Mouse (Mus musculus) limb, embryonic 15.5 days (tissue): Measurements from ENCODE around the gene Eng. TPM values are rescaled to one million over a fixed set of nuclear protein-coding genes. Genes with fewer than 3 reads are reported as not detected.

ENCODE experiments used
- ATAC-seq: fragments of 200-750 bp; cut with Nextera tagmentation; 2 replicates; pipeline ENCODE4 v1.8.0; 2017; ENCODE audit warnings: low read depth, moderate TSS enrichment; ENCODE audit not compliant: insufficient number of reproducible peaks, low FRiP score, low TSS enrichment
- H3K27ac ChIP-seq: fragments of 300-500 bp; sonication (generic); 2 replicates; pipeline ENCODE4 v1.5.1; 2015; ENCODE audit warnings: moderate library complexity, mild to moderate bottlenecking, inconsistent platforms
- H3K27me3 ChIP-seq: fragments of 300-500 bp; sonication (generic); 2 replicates; pipeline ENCODE4 v1.6.1; 2015; ENCODE audit warnings: inconsistent platforms
- H3K36me3 ChIP-seq: fragments of 300-500 bp; sonication (generic); 2 replicates; pipeline ENCODE4 v1.6.1; 2015; ENCODE audit warnings: inconsistent platforms
- H3K4me1 ChIP-seq: fragments of 300-500 bp; sonication (generic); 2 replicates; pipeline ENCODE4 v1.6.1; 2015; ENCODE audit warnings: inconsistent platforms
- H3K4me2 ChIP-seq: fragments of 300-500 bp; sonication (generic); 2 replicates; pipeline ENCODE4 v1.6.1; 2015; ENCODE audit warnings: mild to moderate bottlenecking, inconsistent platforms
- H3K4me3 ChIP-seq: fragments of 300-500 bp; sonication (generic); 2 replicates; pipeline ENCODE4 v1.5.1; 2015; ENCODE audit warnings: mild to moderate bottlenecking, inconsistent platforms
- H3K9ac ChIP-seq: fragments of 300-500 bp; sonication (generic); 2 replicates; pipeline ENCODE4 v1.6.1; 2015; ENCODE audit warnings: inconsistent platforms
- H3K9me3 ChIP-seq: fragments of 300-500 bp; sonication (generic); 2 replicates; pipeline ENCODE4 v1.6.1; 2016; ENCODE audit warnings: inconsistent platforms
- WGBS: fragments of 180-500 bp; shearing (Covaris S2); methylation state at CpG from one replicate; pipeline ENCODE4 v1.1.7; 2015; 5-methylcytosine and 5-hydroxymethylcytosine counted together
- polyA plus RNA-seq: library from polyadenylated mRNA; unstranded; fragments of >200 nt; fragmentation: Nextera tagmentation; extraction: Ambion mirVana; gene quantifications from 2 replicates; pipeline ENCODE4 v1.2.1, GENCODE M21; 2015

The Eng gene
- polyA plus RNA-seq, 1 experiment from 2014 or later: 64.6 TPM

DNA sequence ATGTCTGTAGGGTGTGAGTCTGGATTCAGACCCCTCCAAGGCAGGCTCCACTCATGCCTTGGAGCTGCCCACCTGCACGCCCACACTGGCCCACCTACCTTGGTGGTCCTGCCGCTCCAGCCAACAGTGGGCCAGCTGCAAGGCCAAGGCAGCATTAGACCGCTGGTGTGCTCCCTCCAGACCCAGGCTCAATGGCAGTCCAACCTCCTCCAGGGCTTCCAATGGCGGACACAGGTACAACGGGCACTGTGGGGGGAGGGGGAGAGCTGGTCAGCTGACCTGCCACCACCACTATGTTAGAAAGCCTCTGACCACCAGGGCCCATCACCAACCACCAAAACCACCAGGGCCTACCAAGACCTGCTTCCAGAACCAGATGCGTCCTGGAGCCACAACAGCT is 40.2 kb downstream of the Eng start:
- Histone ChIP-seq H3K9me3 (no peaks in the 10 kb centered on the region), H3K27ac (no peak overlapping the region), H3K4me2 (no peak overlapping the region), H3K4me1 (peaks cover 20% of the 10 kb centered on the region), H3K4me3 (no peak overlapping the region), H3K9ac (no peak overlapping the region), H3K36me3 (peaks cover 63% of the 10 kb centered on the region), H3K27me3 (no peaks in the 10 kb centered on the region)
- 83% methylated on average over 6 of the region's 6 CpGs for WGBS
- ATAC-seq: no peak

DNA sequence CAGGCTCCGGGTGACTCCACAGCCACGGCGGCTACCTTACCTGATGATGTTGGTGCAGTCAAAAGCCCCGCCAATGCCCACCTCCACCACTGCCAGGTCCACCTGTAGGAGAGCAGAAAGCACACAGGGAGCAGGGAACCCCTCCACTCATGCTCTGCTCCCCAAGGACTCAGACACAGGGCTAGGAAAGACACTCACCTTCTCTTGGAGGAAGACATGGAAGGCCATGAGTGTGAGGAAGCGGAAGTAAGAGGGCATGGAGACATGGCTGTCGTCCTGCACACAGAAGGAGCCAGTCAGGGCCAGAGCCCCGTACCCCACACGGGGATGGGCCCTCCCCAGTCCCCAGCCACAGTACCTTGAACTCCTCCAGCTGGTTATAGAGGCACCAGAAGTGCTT is 41.2 kb downstream of the Eng start:
- 94% methylated on average over 8 of the region's 8 CpGs for WGBS
- peaks cover 22% of the 10 kb centered on the region for H3K4me1 ChIP-seq
- no peaks in the 10 kb centered on the region for H3K9me3 ChIP-seq
- H3K36me3 ChIP-seq: peaks cover 56% of the 10 kb centered on the region
- no peak overlapping the region for H3K4me2 ChIP-seq
- H3K27me3 ChIP-seq: no peaks in the 10 kb centered on the region
- H3K27ac ChIP-seq: no peak overlapping the region
- no peak overlapping the region for H3K9ac ChIP-seq
- ATAC-seq: no peak
- H3K4me3 ChIP-seq: no peak overlapping the region

DNA sequence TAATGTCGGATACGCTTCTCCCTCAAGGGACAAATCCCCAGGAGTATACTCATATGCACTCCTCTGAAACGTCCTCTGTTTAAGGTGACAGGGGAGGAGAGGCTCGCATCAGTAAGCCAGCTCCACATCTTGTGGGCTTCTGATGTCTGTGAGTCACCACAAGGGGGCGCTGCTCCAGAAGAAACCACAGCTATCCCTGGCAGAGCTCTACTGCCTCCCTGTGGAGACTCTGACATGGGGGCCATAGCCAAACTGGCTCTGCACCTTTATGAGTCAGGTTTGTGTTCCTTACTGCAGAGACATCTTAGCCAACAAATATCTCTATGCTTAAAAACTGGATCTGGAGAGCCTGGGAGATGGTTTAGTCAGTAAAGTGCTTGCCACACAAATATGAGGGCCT is 43.0 kb downstream of the Eng start:
- Histone ChIP-seq H3K27ac (no peak overlapping the region), H3K9ac (no peak overlapping the region), H3K4me3 (no peak overlapping the region), H3K36me3 (peaks cover 38% of the 10 kb centered on the region), H3K9me3 (no peaks in the 10 kb centered on the region), H3K4me1 (peaks cover 32% of the 10 kb centered on the region), H3K4me2 (no peak overlapping the region), H3K27me3 (no peaks in the 10 kb centered on the region)
- no peak for ATAC-seq
- WGBS: 16% methylated on average over 5 of the region's 5 CpGs

DNA sequence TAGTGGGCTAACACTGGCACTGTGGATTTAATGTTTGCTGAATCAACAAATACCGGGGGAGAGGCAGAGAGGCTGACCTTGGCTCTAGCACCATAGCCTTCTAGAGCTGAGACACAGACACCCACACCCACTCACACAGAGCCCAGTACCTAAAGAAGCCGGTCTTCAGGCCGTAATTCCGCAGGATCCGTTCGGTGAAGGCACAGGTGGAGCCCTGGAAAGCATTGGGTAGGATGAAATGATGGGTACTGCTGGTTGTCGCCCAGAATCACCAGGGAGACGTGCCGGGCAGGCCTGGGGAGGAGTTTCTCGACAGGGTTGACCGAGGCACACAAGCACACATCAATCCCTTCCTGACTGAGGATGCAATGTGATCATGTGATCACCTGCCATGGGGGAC is 44.6 kb downstream of the Eng start:
- H3K27me3 ChIP-seq: no peaks in the 10 kb centered on the region
- no peak for ATAC-seq
- H3K4me2 ChIP-seq: no peak overlapping the region
- H3K36me3 ChIP-seq: peaks cover 22% of the 10 kb centered on the region
- WGBS: 83% methylated on average over 11 of the region's 11 CpGs
- H3K4me3 ChIP-seq: no peak overlapping the region
- H3K27ac ChIP-seq: no peak overlapping the region
- no peak overlapping the region for H3K9ac ChIP-seq
- H3K4me1 ChIP-seq: peaks cover 34% of the 10 kb centered on the region
- no peaks in the 10 kb centered on the region for H3K9me3 ChIP-seq

DNA sequence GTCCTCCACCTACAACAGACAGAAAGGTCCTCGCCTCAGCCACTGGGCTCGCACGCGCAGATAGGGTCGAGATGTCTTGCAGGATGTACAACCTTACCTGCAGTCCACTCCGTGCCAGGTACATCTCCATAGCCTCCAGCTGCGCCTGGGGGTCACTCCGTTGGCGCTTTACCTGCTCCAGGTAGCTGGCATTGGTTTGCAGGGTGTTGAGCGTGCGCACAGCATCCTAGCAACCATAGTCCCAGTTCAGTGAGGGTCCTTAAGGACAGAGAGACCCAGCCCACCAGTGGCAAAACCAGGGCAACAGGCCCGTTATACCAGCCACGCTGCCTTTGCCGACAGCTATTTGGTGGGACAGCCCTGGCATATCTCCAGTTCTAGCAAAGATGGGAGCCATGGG is 46.1 kb downstream of the Eng start:
- WGBS: 92% methylated on average over 14 of the region's 14 CpGs
- H3K27ac ChIP-seq: no peak overlapping the region
- H3K36me3 ChIP-seq: peaks cover 7% of the 10 kb centered on the region
- no peaks in the 10 kb centered on the region for H3K9me3 ChIP-seq
- H3K27me3 ChIP-seq: no peaks in the 10 kb centered on the region
- peaks cover 32% of the 10 kb centered on the region for H3K4me1 ChIP-seq
- 0 out of 2 replicates have a peak overlapping the region, but pooled peaks have one; percentile 95 for H3K9ac ChIP-seq
- peak overlapping the region; percentile 77 for H3K4me2 ChIP-seq
- peak overlapping the region; percentile 92; the same call in 1 of the 2 replicates for H3K4me3 ChIP-seq
- ATAC-seq: no peak

DNA sequence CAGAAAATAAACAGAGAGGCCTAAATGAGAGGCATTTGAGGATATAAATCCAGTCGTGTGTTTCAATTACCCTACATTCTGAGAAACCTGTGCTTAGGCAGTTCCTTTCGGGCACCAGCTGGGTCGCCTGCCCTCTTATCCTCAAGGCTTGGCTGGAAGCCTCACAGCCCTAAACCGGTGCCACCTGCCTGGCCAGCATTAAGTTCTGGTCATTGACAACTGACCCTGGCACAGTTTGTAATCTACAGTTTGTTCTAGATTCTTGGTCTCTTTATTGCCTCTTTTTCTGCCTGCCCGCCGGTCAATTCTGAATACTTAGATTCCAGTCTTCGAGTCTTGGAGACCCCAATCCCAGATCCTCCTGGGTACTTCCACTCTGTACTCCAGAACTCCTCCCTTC is 46.9 kb downstream of the Eng start:
- no peak for ATAC-seq
- no peaks in the 10 kb centered on the region for H3K36me3 ChIP-seq

DNA sequence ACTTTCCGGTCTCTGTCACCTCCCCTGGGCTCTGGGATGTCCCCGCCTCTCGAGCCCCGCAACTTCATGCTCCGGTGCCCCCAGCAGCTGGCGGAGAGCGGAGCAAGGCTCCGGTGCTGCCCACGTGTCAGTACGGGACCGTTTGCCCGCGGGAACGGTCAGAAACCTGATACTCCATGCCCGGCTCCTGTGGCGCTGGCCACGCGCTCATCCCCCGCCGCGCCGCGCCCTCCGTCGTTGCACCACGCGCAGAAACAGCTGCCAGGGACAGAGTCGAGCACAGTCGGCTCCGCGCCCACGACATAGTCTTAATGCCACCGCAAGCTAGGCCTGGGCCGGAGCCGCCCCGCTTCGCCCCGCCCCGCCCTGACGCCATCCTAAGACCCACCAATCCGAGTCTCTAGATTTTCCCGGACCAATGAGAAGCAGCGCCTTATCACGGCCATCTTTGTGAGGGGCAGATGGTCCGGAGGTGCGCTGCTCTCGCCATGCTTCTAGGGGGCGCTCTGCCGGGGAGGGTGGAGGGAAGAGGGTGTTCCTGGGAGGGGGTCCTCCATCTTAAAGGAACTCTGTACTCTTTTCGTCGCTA is 47.5 kb downstream of the Eng start:
- peak overlapping the region; percentile 77 for H3K4me2 ChIP-seq
- no peaks in the 10 kb centered on the region for H3K27me3 ChIP-seq
- no peaks in the 10 kb centered on the region for H3K9me3 ChIP-seq
- H3K4me3 ChIP-seq: peak overlapping the region; percentile 92
- peak overlapping the region; percentile 95 for H3K9ac ChIP-seq
- H3K27ac ChIP-seq: peak overlapping the region; percentile 92
- peak; percentile 96 for ATAC-seq
- peaks cover 32% of the 10 kb centered on the region for H3K4me1 ChIP-seq
- under 1% methylated on average over 51 of the region's 51 CpGs for WGBS
- H3K36me3 ChIP-seq: no peaks in the 10 kb centered on the region

More for the DNA sequence above, 46.9 kb downstream of the Eng start:
- Histone ChIP-seq H3K4me2 (peak overlapping the region; percentile 77), H3K27ac (peak overlapping the region; percentile 92; the same call in 1 of the 2 replicates), H3K27me3 (no peaks in the 10 kb centered on the region), H3K4me3 (peak overlapping the region; percentile 92), H3K4me1 (peaks cover 32% of the 10 kb centered on the region), H3K9me3 (no peaks in the 10 kb centered on the region), H3K9ac (peak overlapping the region; percentile 95)
- 10% methylated on average over 7 of the region's 7 CpGs for WGBS

DNA sequence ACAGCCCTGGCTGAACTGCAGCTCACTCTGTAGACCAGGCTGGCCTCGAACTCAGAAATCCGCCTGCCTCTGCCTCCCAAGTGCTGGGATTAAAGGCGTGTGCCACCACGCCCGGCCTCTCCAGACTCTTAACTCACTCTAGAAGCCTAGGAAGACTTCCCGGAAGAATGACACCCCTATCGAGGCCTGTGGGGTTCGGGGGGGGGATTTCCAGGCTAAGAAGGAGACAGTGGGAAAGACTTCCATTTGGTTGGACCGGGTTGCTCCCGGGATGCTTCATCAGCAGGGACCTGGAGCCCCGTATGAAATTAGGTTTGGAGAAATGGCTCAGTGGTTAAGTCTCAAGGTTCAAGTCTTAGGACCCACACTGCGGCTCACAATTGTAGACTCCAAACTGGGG is 48.3 kb downstream of the Eng start:
- peak overlapping the region; percentile 77 for H3K4me2 ChIP-seq
- peaks cover 29% of the 10 kb centered on the region for H3K4me1 ChIP-seq
- peak overlapping the region; percentile 92 for H3K27ac ChIP-seq
- no peak for ATAC-seq
- peak overlapping the region; percentile 92 for H3K4me3 ChIP-seq
- peak overlapping the region; percentile 50 for H3K9ac ChIP-seq
- no peaks in the 10 kb centered on the region for H3K9me3 ChIP-seq
- 85% methylated on average over 12 of the region's 12 CpGs for WGBS
- no peaks in the 10 kb centered on the region for H3K36me3 ChIP-seq
- no peaks in the 10 kb centered on the region for H3K27me3 ChIP-seq

DNA sequence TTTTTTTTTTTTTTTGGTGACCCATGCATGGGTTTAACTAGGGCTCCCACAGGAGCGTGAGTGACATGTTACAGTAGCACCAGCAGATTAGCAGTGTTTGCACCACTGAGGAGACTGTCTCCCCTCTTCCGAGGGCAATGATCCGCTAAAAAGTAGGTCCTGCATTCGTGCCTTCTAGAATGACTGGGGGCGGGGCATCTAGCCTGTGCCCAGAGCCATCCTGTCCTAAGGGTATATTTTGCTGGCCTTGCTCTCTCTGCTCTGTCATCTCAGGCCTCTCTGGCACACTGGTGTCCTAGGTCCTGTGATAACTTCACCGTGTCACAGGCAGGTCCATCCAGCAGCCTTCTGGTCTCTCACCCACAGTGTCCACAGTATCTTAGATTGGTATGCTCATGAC is 53.3 kb downstream of the Eng start:
- ATAC-seq: no peak
- 76% methylated on average over 6 of the region's 6 CpGs for WGBS

DNA sequence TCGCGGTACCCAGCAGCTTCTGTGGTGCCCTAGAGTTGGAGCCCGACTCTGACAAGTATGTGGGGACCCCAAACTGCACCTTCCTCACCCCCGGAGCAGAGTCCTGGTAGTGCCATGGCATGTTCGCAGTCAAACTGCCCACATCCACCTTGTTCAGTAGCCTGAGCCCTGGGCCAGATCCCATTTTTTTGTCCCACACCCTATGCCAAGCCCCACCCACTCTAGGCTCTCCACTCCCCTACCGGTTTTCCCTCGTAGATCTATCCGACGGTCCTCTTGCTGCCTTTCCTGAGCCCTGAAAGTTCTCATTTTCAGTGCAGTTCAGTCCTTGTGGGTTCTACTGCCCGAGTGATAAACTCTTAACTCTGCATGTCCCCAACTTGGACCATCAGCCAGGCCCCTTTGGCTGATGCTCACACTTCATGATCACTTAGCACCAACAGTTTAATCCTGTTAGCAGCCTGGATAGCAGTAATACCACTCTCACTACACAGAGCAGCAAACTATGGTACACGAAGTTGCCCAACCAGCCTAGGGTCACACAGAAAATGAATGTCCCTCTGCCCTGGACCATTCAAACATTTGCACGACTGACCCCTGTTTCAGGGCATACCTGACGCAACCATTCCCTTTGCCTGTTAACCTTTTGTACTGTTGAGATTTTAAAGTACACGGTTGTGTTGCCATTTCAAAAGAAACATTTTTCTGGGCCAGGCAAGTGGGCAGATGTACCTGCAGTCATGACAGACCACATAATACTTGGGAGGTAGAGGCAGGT is 54.8 kb downstream of the Eng start:
- H3K9me3 ChIP-seq: no peaks in the 10 kb centered on the region
- H3K9ac ChIP-seq: no peak overlapping the region
- no peak overlapping the region for H3K4me2 ChIP-seq
- no peak overlapping the region for H3K4me3 ChIP-seq
- no peaks in the 10 kb centered on the region for H3K4me1 ChIP-seq
- WGBS: 81% methylated on average over 14 of the region's 14 CpGs
- no peaks in the 10 kb centered on the region for H3K27me3 ChIP-seq
- ATAC-seq: no peak
- peaks cover 41% of the 10 kb centered on the region for H3K36me3 ChIP-seq
- no peak overlapping the region for H3K27ac ChIP-seq

More for the DNA sequence above, 53.3 kb downstream of the Eng start:
- no peak overlapping the region for H3K4me3 ChIP-seq
- 0 out of 2 replicates have a peak, but pooled peaks cover under 1% of the 10 kb centered on the region for H3K4me1 ChIP-seq
- H3K9ac ChIP-seq: no peak overlapping the region
- no peaks in the 10 kb centered on the region for H3K27me3 ChIP-seq
- no peak overlapping the region for H3K4me2 ChIP-seq
- no peak overlapping the region for H3K27ac ChIP-seq
- H3K36me3 ChIP-seq: peaks cover 26% of the 10 kb centered on the region
- H3K9me3 ChIP-seq: no peaks in the 10 kb centered on the region

DNA sequence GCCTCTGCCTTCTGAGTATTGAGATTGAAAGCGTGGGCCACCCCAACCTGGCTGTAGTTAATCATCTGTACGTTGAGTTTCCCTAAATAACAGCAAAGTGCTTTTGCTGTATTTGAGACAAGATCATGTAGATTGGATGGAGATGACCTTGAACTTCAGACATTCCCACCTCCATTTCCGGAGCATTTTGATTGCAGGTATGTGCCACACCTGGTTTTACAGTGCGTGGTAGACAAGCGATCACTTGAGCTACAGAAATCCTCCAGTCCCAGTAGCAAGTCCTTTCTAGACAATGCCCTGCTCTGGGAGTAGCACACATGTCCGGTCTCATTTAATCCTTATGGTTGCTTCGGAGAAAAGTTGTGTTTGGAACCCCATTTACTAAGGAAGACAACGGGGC is 56.7 kb downstream of the Eng start:
- Histone ChIP-seq H3K36me3 (peaks cover 58% of the 10 kb centered on the region), H3K4me1 (no peaks in the 10 kb centered on the region), H3K4me3 (no peak overlapping the region), H3K27ac (no peak overlapping the region), H3K9me3 (no peaks in the 10 kb centered on the region), H3K9ac (no peak overlapping the region), H3K4me2 (no peak overlapping the region), H3K27me3 (no peaks in the 10 kb centered on the region)
- ATAC-seq: no peak
- 88% methylated on average over 8 of the region's 8 CpGs for WGBS

DNA sequence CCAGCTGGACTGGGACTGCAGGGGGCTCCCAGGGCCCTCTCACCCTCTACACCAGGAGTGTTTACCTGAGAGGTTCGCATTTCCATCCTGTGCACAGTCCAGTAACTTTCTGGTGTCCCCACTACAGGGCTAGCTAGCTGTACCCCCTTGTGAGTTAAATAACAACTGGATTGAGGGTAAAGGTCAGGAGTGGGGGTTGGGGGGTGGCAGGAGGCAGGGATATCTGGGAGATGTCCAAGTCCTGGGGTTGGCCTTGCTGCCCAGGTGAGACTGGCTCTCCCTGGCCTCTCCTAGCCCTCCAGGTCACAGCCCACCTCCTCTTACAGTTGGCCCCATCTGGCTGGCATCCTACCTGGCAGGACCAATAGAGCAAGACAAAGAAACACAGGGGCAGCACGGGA is 57.6 kb downstream of the Eng start, which contains the start of gene Fpgs:
Gene Fpgs, minus strand, starts transcription at position 125 of the 401 bp plus-strand sequence.
- Histone ChIP-seq H3K4me1 (no peaks in the 10 kb centered on the region), H3K9me3 (no peaks in the 10 kb centered on the region), H3K4me2 (no peak within 1 kb of the TSS), H3K27me3 (no peaks in the 10 kb centered on the region), H3K27ac (no peak within 1 kb of the TSS), H3K36me3 (peaks cover 66% of the 10 kb centered on the region), H3K9ac (no peak within 1 kb of the TSS), H3K4me3 (no peak within 1 kb of the TSS)
- WGBS: 67% methylated on average over 2 of the region's 2 CpGs
- ATAC-seq: no peak
